Mouse (Mus musculus): ENCODE measurements at regions not wholly inside any gene's neighbourhood (a gene's known extent, or its start where the extent isn't known, plus 50 kb on each side); places are given as distances from the start of the nearest gene placed in this dataset.

GRCm38 (mm10) chr4:82196024-82196647 lies 509.4 kb downstream of the Nfib start:
- TF ChIP-seq HCFC1 (IDR thresholded peaks at IDR 0.05; ENCODE audit: borderline replicate concordance, insufficient read depth, low read length) = no peak
- no peak for TF ChIP-seq ZNF384 (IDR thresholded peaks at IDR 0.05; ENCODE audit: low read depth, low read length)
- no peak for TF ChIP-seq CHD2 (IDR thresholded peaks at IDR 0.05; ENCODE audit: low read depth, low read length)
- TF ChIP-seq ZC3H11A (IDR thresholded peaks at IDR 0.05; ENCODE audit: borderline replicate concordance, low read depth, low read length) = no peak
- no peak for TF ChIP-seq MAFK (IDR thresholded peaks at IDR 0.05; ENCODE audit: insufficient read depth, low read depth, low read length)
- no peaks in the 10 kb centered on the region for H3K4me1 ChIP-seq (ENCODE audit: control insufficient read depth in 2 of 2, insufficient read depth in 2 of 2, low read length in 2 of 2, poor library complexity in 1 of 2)
- no peaks in the 10 kb centered on the region for H3K36me3 ChIP-seq (ENCODE audit: control insufficient read depth, insufficient read depth, low read length, poor library complexity, severe bottlenecking)
- DNase-seq (ENCODE audit: low read depth, low spot score) = no peak
- H3K27ac ChIP-seq (ENCODE audit: insufficient read depth, low read depth, low read length, poor library complexity, severe bottlenecking) = no peak overlapping the region
- H3K4me3 ChIP-seq (ENCODE audit: insufficient read depth in 1 of 2, low read depth in 1 of 2, low read length in 2 of 2, poor library complexity in 1 of 2, severe bottlenecking in 1 of 2) = no peak overlapping the region
- in situ Hi-C loops (cut with MboI; ENCODE audit: low sequenced_read_pairs in 2 of 2, unreplicated experiment in 2 of 2) = no loop called here
- no peak overlapping the region for H3K9ac ChIP-seq (ENCODE audit: insufficient read depth, low read depth, low read length, poor library complexity, severe bottlenecking)
- no peaks in the 10 kb centered on the region for H3K9me3 ChIP-seq (ENCODE audit: control insufficient read depth, insufficient read depth, low read depth, low read length)

GRCm38 (mm10) chr4:82193905-82194304 lies 511.6 kb downstream of the Nfib start:
- Histone ChIP-seq H3K36me3 (ENCODE audit: control insufficient read depth, insufficient read depth, low read length, poor library complexity, severe bottlenecking) (no peaks in the 10 kb centered on the region), H3K9me3 (ENCODE audit: control insufficient read depth, insufficient read depth, low read depth, low read length) (no peaks in the 10 kb centered on the region), H3K27ac (ENCODE audit: insufficient read depth, low read depth, low read length, poor library complexity, severe bottlenecking) (no peak overlapping the region), H3K4me3 (ENCODE audit: insufficient read depth in 1 of 2, low read depth in 1 of 2, low read length in 2 of 2, poor library complexity in 1 of 2, severe bottlenecking in 1 of 2) (no peak overlapping the region), H3K9ac (ENCODE audit: insufficient read depth, low read depth, low read length, poor library complexity, severe bottlenecking) (no peak overlapping the region), H3K4me1 (ENCODE audit: control insufficient read depth in 2 of 2, insufficient read depth in 2 of 2, low read length in 2 of 2, poor library complexity in 1 of 2) (no peaks in the 10 kb centered on the region)
- no peak for DNase-seq (ENCODE audit: low read depth, low spot score)
- TF ChIP-seq ZC3H11A (IDR thresholded peaks at IDR 0.05; ENCODE audit: borderline replicate concordance, low read depth, low read length) = no peak
- no peak for TF ChIP-seq CHD2 (IDR thresholded peaks at IDR 0.05; ENCODE audit: low read depth, low read length)
- no peak for TF ChIP-seq ZNF384 (IDR thresholded peaks at IDR 0.05; ENCODE audit: low read depth, low read length)
- TF ChIP-seq HCFC1 (IDR thresholded peaks at IDR 0.05; ENCODE audit: borderline replicate concordance, insufficient read depth, low read length) = no peak
- no peak for TF ChIP-seq MAFK (IDR thresholded peaks at IDR 0.05; ENCODE audit: insufficient read depth, low read depth, low read length)
- in situ Hi-C loops (cut with MboI; ENCODE audit: low sequenced_read_pairs in 2 of 2, unreplicated experiment in 2 of 2) = no loop called here

DNA sequence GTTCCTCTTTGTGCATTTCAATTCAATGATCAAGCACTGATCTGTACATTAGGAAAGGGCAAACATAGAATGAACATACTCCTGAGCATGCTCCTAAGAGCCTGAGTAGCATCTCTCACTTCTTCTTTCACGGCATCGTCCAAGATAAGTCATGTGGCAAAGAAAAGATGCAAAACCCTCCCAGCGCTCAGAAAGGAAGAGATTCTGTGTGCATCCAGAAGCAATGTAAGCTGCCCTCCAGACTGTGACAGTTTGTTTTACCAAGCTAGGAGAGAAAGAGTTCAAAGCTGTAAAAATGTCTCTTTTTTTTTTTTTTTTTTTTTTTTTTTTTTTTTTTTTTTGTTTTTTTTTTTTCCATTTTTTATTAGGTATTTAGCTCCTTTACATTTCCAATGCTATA lies 518.7 kb downstream of the Nfib start:
- in situ Hi-C loops (cut with MboI; ENCODE audit: low sequenced_read_pairs in 2 of 2, unreplicated experiment in 2 of 2) = no loop called here
- Histone ChIP-seq H3K27ac (ENCODE audit: insufficient read depth, low read depth, low read length, poor library complexity, severe bottlenecking) (no peak overlapping the region), H3K9me3 (ENCODE audit: control insufficient read depth, insufficient read depth, low read depth, low read length) (no peaks in the 10 kb centered on the region), H3K4me3 (ENCODE audit: insufficient read depth in 1 of 2, low read depth in 1 of 2, low read length in 2 of 2, poor library complexity in 1 of 2, severe bottlenecking in 1 of 2) (no peak overlapping the region), H3K4me1 (ENCODE audit: control insufficient read depth in 2 of 2, insufficient read depth in 2 of 2, low read length in 2 of 2, poor library complexity in 1 of 2) (no peaks in the 10 kb centered on the region), H3K9ac (ENCODE audit: insufficient read depth, low read depth, low read length, poor library complexity, severe bottlenecking) (no peak overlapping the region), H3K36me3 (ENCODE audit: control insufficient read depth, insufficient read depth, low read length, poor library complexity, severe bottlenecking) (no peaks in the 10 kb centered on the region)
- DNase-seq (ENCODE audit: low read depth, low spot score) = no peak
- no peak for TF ChIP-seq HCFC1 (IDR thresholded peaks at IDR 0.05; ENCODE audit: borderline replicate concordance, insufficient read depth, low read length)
- TF ChIP-seq CHD2 (IDR thresholded peaks at IDR 0.05; ENCODE audit: low read depth, low read length) = no peak
- no peak for TF ChIP-seq ZC3H11A (IDR thresholded peaks at IDR 0.05; ENCODE audit: borderline replicate concordance, low read depth, low read length)
- TF ChIP-seq ZNF384 (IDR thresholded peaks at IDR 0.05; ENCODE audit: low read depth, low read length) = no peak

- H3K36me3 ChIP-seq (ENCODE audit: control insufficient read depth, insufficient read depth, low read length, poor library complexity, severe bottlenecking) = no peaks in the 10 kb centered on the region
- H3K9ac ChIP-seq (ENCODE audit: insufficient read depth, low read depth, low read length, poor library complexity, severe bottlenecking) = no peak overlapping the region
- H3K4me3 ChIP-seq (ENCODE audit: insufficient read depth in 1 of 2, low read depth in 1 of 2, low read length in 2 of 2, poor library complexity in 1 of 2, severe bottlenecking in 1 of 2) = no peak overlapping the region
- in situ Hi-C loops (cut with MboI; ENCODE audit: low sequenced_read_pairs in 2 of 2, unreplicated experiment in 2 of 2) = no loop called here
- H3K27ac ChIP-seq (ENCODE audit: insufficient read depth, low read depth, low read length, poor library complexity, severe bottlenecking) = no peak overlapping the region
- no peaks in the 10 kb centered on the region for H3K4me1 ChIP-seq (ENCODE audit: control insufficient read depth in 2 of 2, insufficient read depth in 2 of 2, low read length in 2 of 2, poor library complexity in 1 of 2)
- TF ChIP-seq ZC3H11A (IDR thresholded peaks at IDR 0.05; ENCODE audit: borderline replicate concordance, low read depth, low read length) (0 out of 2 replicates have a peak, but pooled peaks have one; percentile 37), CHD2 (IDR thresholded peaks at IDR 0.05; ENCODE audit: low read depth, low read length) (no peak)
- DNase-seq (ENCODE audit: low read depth, low spot score) = no peak
- H3K9me3 ChIP-seq (ENCODE audit: control insufficient read depth, insufficient read depth, low read depth, low read length) = no peaks in the 10 kb centered on the region
Measured at GRCm38 (mm10) chr4:82183974-82184373, 521.6 kb downstream of the Nfib start.

DNA sequence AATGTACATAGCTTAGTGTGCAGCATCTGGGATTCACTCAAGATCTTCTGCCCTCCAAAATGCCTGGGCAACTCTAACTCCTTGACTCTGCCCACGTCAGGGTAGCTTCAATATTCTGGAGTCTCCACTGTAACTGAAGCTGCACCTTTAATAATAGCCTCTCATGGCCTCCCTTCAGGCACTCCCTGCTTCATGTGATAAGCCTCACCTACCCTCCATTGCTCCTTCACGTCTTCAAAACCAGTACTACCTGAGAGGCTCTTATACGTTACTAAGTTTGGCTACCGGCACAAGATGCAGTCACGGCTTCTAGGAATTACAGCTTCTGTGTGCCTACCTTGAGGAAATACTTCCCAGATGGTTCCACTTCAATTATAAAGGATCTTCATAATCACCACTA lies 527.4 kb downstream of the Nfib start:
- no peak overlapping the region for H3K4me3 ChIP-seq (ENCODE audit: insufficient read depth in 1 of 2, low read depth in 1 of 2, low read length in 2 of 2, poor library complexity in 1 of 2, severe bottlenecking in 1 of 2)
- in situ Hi-C loops (cut with MboI; ENCODE audit: low sequenced_read_pairs in 2 of 2, unreplicated experiment in 2 of 2) = no loop called here

More for the DNA sequence above, 527.4 kb downstream of the Nfib start:
- Histone ChIP-seq H3K36me3 (ENCODE audit: control insufficient read depth, insufficient read depth, low read length, poor library complexity, severe bottlenecking) (no peaks in the 10 kb centered on the region), H3K9ac (ENCODE audit: insufficient read depth, low read depth, low read length, poor library complexity, severe bottlenecking) (no peak overlapping the region), H3K9me3 (ENCODE audit: control insufficient read depth, insufficient read depth, low read depth, low read length) (no peaks in the 10 kb centered on the region), H3K4me1 (ENCODE audit: control insufficient read depth in 2 of 2, insufficient read depth in 2 of 2, low read length in 2 of 2, poor library complexity in 1 of 2) (no peaks in the 10 kb centered on the region), H3K27ac (ENCODE audit: insufficient read depth, low read depth, low read length, poor library complexity, severe bottlenecking) (no peak overlapping the region)
- DNase-seq (ENCODE audit: low read depth, low spot score) = no peak
- TF ChIP-seq CHD2 (IDR thresholded peaks at IDR 0.05; ENCODE audit: low read depth, low read length) (no peak), ZNF384 (IDR thresholded peaks at IDR 0.05; ENCODE audit: low read depth, low read length) (no peak), HCFC1 (IDR thresholded peaks at IDR 0.05; ENCODE audit: borderline replicate concordance, insufficient read depth, low read length) (no peak), MAFK (IDR thresholded peaks at IDR 0.05; ENCODE audit: insufficient read depth, low read depth, low read length) (no peak), ZC3H11A (IDR thresholded peaks at IDR 0.05; ENCODE audit: borderline replicate concordance, low read depth, low read length) (no peak)
